Mouse (Mus musculus) neutrophil, adult 83 days (primary cell): ENCODE results near the gene Mrnip. TPM values are rescaled to one million over a fixed set of nuclear protein-coding genes. Genes with fewer than 3 reads are reported as not detected.

ENCODE experiments used
- total RNA-seq, 2 experiments: library from RNA; stranded (reverse); gene quantifications; one replicate each; pipeline ENCODE4 v1.2.4; 2023

Mrnip gene
- total RNA-seq: 1 to 10 TPM; 3.4 to 4.8 TPM

DNA sequence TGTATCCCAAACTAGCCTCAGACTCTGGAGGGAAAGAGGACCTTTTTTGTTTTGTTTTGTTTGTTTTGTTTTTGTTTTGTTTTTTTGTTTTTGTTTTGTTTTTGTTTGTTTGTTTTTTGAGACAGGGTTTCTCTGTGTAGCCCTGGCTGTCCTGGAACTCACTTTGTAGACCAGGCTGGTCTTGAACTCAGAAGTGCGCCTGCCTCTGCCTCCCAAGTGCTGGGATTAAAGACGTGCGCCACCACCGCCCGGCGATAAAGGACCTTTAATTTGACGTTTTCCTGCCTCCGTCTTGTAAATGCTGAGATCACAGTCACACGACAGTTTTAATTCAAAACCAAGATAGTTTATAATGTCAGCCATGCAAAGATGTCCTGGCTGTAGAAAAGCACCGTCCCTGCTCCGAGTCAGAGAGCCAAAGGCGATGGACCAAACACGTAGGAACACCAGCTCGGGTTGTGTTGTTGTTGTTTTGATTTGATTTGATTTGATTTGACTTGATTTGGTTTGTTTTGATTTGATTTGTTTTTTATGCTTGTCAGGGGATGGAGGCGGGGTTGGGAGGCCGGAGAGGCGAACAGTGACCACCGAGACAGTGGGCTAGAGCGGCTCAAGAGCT lies at the start of gene Mrnip:
TSS of gene Mrnip (plus strand) at position 334 of the 619 bp plus-strand sequence.

DNA sequence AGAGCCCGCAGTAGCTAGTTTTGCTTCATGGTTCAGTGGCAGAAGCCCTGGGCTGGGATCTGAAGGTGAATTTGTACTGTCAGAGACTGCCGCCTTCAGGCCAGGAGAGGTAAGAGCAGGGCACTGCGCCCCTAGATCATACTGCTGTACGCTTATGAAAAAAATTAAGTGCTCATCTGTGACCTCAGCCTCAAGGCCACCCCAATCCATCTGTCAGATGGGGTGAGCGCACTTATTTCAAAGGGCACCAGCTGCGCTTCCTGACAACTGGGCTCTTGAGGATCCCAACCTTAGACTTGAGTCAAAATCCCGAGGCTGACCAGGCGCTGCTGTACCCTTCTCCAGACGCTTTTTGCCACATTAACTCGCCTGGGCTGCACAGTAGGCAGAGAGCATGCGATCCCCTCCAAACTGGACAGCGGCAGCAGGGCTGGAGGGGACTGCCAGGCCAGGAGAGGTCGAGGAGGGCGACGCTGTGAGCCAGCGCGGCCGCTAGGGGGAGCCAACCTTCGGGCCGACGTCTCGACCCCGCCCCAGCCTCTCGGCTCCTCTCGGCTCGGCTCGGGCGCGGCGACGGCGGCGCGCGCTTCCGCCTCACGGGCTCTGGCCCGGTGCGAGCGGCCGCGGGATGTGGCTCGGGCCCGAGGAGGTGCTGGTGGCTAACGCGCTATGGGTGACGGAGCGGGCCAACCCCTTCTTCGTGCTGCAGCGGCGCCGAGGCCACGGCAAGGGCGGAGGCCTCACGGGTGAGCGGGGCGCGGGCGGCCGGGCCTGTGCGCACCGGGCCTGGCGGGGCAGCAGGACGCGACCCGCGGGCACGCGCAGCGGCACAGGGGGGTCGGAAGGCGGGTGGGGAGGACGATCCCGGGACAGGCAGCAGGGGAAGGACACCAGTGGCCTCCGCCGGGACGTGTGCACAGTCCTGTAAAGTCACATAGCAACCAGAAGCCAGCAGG lies 43.2 kb upstream of the Mrnip start, which contains the start of gene Tbc1d9b:
TSS of gene Tbc1d9b (plus strand) at position 586 of the 956 bp plus-strand sequence.

DNA sequence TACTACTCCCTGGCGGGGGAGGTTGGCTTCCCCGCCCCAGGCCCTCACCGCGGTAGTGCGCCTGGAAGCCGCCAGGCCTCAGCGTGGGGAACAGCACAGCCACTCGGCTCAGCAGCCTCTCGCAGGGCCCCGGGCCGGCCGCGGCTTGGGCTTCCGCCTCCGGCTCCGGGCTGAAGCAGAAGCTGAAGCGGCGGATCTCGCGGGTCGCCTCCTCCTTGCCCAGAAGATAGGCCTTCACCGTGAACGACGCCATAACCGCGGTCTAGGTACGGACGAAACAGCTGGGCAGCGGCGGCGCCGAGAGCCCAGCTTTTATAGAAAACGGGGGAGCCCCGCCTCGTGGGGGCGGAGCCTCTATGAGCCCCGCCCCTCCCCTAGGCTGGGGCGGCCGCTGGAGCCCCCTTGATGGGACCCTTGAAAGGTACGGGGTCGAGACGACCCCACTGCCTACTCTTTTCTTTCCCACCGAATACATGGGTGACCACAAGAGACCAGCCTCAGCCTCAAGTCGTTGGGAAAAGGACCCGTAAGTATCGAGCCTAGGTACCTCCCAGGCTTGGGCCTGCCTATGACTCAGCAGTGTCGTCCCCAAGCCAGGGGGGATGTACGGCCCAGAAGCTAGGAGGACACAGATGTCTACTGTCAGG lies 36.4 kb downstream of the Mrnip start, which contains the start of the genes Sqstm1 and Mgat4b:
TSS of gene Sqstm1 (minus strand) at position 323 of the 647 bp plus-strand sequence.
TSS of gene Mgat4b (plus strand) at position 386 of the 647 bp plus-strand sequence.

DNA sequence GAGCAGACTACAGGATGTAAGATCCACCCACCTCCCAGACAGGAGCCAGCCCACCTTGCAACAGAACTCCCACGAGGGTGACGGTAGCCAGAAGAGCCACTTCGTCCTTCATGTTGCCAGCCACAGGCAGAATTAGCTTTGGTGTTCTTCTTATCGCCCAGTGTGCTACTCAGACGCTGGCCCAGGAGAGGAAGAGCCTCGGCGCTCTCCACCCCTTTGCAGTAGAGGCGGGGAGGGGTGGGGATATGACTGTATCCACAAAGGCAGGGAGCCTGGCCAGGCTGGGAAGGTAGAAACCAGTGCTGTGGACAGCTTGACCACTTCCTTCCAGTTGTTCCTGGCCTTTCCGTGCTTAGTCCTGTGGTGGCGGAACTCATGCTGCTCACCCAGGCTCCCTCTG lies 64.1 kb downstream of the Mrnip start, which contains the start of gene Ltc4s:
TSS of gene Ltc4s (minus strand) at position 293 of the 400 bp plus-strand sequence.

Other genes starting within 250 kb of the Mrnip start
- gene Rnf130, start 149.1 kb upstream of the Mrnip start, total RNA-seq: 100 to 1,000 TPM; 233 to 245 TPM
- gene Tbc1d9b, start 43.0 kb upstream of the Mrnip start, total RNA-seq: 10 to 100 TPM; 57.0 to 57.3 TPM
- 100 to 1,000 TPM; 279 to 286 TPM for gene Sqstm1, start 36.4 kb downstream of the Mrnip start, total RNA-seq
- gene Mgat4b, start 36.4 kb downstream of the Mrnip start, total RNA-seq: 10 to 100 TPM; 18.2 to 18.6 TPM
- under 1 TPM; 0.83 to 0.99 TPM for gene Ltc4s, start 64.2 kb downstream of the Mrnip start, total RNA-seq
- gene Maml1, start 117.9 kb downstream of the Mrnip start, total RNA-seq: 10 to 100 TPM; 43.5 to 46.7 TPM
- gene Canx, start 151.2 kb downstream of the Mrnip start, total RNA-seq: 100 to 1,000 TPM; 213 to 218 TPM
- not detected for gene Cby3, start 180.0 kb downstream of the Mrnip start, total RNA-seq
- 100 to 1,000 TPM; 504 to 536 TPM for gene Hnrnph1, start 202.5 kb downstream of the Mrnip start, total RNA-seq